Mouse (Mus musculus) liver, postnatal 0 days (tissue): ENCODE results near the gene Cdh12.
A peak's percentile ranks its signal among the peaks of the same experiment; 100 is the strongest.

Experiments used
- CTCF ChIP-seq: sonication (generic); IDR thresholded peaks from 2 replicates; pipeline ENCODE4 v1.5.1; 2016; ENCODE audit warnings: antibody characterized with exemption, low read depth
- EP300 ChIP-seq: IDR thresholded peaks from 2 replicates; pipeline ENCODE4 v1.6.1; 2016; ENCODE audit warnings: antibody characterized with exemption, low read depth, mild to moderate bottlenecking

GRCm38 (mm10) chr15:20403596-20403995 is 45.5 kb upstream of the Cdh12 start:
- TF ChIP-seq CTCF (0 out of 2 replicates have a peak, but pooled peaks have one; percentile 23), EP300 (no peak)
